Mouse (Mus musculus) CD4-positive, CD25-positive, alpha-beta regulatory T cell, adult 4 months (primary cell): ENCODE measurements around the gene Eif3a. TPM values are rescaled to one million over a fixed set of nuclear protein-coding genes. Genes with fewer than 3 reads are reported as not detected.

Experiments
- ATAC-seq: one replicate; pipeline ENCODE4 v1.8.0; 2017
- polyA plus RNA-seq, 2 experiments: library from polyadenylated mRNA; unstranded; fragments of 100-300 nt; shearing (Covaris generic); gene quantifications; one replicate each; pipeline ENCODE4 v1.2.1; 2017

The Eif3a gene
- 100 to 1,000 TPM; 110 to 125 TPM for polyA plus RNA-seq

GRCm38 (mm10) chr19:60790551-60791161, at the start of gene Eif3a:
TSS of gene Eif3a (minus strand) at chr19:60790658.
- peak; percentile 86 for ATAC-seq

DNA sequence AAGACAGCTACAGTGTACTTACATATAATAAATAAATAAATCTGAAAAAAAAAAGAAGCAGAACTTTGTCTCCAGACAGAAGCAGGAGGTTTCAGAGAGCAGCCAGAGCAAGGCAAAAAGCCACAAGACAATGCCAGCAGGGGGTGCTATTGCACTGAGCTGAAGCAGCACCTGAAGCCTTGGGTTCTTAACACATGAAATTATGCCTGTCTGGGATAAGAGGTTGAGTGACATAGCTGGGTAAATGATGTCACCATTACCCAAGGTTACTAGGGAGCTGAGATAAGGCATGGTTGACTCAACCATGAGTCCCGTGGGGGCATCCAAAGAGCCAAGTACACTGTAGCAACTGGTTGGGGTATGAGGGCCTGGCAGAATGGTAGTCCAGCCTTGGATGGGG, 47.3 kb upstream of the Eif3a start:
- peak; percentile 93 for ATAC-seq

DNA sequence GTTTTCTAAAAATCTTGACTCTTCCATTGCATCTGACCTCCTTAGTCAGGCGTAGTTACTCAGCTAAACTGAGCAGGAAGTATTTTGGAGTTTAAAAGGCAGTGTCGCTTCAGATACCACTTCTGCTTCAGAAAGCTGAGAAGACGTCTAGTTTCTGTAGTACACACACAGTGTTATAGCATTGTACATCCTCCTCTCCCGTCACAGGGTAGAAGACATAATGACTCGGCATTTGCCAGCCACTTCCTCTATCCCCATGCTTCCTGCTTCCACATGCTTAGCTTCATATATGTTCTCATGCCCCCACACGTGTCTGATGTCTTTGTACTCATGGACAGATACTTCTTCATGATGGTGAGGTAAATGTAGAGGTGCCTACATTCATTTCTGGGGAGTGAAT, 28.2 kb upstream of the Eif3a start:
- ATAC-seq = no peak

- ATAC-seq = no peak
Measured at GRCm38 (mm10) chr19:60813133-60813532, 22.7 kb upstream of the Eif3a start.

GRCm38 (mm10) chr19:60812036-60812389, 21.6 kb upstream of the Eif3a start:
- ATAC-seq = peak; percentile 9

DNA sequence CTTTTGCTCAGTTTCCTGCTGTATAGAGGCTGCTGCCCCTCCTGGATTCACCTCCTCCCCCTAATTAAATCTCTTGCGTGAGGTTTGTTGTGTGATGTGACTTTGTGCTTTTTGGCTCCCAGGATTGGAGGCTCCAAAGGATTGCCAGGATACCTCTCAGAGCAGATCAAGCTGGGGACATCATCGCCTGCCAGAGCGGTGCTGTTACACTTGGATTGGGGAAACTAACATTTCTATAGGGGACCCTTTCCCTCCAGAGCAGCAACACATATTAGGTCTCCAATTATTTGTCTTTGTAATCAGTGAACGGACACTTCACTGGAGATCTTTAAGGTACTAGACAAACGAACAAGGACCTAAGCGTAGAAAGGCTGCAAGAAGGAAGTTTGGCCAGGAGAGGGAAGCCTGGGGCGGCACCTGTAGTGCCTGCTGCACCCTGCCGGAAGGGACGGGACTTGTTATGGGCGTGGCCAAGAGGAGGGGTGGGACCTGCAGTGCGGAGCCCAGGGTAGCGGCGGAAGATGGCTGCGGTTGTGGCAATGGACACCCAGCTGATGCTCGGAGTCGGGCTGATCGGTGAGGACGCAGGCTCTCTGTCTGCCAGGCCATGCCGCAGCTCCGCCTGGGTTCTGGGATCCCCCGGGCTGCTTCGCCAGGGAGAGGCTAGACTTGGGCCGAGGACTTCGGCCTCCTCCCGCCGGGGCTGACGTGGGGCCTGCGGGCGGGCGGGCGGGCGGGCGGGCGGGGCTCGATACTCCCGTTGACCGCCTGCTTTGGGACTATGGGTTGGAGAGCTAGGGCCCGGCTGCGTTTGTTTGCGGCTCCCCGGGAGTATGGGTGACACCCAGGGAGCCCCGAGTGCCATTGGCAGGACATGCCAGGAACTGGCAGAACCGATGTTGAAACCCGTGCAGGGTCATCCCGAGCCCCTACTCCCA, 20.9 kb upstream of the Eif3a start, which contains the start of gene Fam45a:
TSS of gene Fam45a (plus strand) at position 488 of the 938 bp plus-strand sequence.
- peak; percentile 100 for ATAC-seq

DNA sequence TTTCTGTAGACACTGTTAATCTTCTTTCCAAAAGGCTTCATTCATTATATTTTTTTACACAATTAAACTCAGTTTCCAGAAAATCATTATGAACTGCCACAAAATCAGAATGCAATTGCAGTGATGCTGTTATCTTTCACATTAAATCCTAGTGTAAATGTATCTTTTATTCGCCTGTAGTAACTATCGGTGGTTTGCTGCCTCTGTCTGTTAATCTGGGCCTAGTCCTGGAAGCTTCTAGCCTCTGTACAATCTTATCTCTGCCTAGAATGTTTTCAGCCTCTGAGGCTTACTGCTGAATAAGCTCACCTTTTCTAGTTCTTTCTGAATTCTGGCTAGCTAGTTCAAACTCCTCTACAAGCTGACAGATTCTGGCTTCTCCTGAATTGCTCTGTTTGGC, 19.5 kb upstream of the Eif3a start:
- no peak for ATAC-seq

- ATAC-seq = no peak
Measured at GRCm38 (mm10) chr19:60804903-60805302, 14.4 kb upstream of the Eif3a start.

- ATAC-seq = no peak
Measured at GRCm38 (mm10) chr19:60799867-60800569, 9.6 kb upstream of the Eif3a start.

DNA sequence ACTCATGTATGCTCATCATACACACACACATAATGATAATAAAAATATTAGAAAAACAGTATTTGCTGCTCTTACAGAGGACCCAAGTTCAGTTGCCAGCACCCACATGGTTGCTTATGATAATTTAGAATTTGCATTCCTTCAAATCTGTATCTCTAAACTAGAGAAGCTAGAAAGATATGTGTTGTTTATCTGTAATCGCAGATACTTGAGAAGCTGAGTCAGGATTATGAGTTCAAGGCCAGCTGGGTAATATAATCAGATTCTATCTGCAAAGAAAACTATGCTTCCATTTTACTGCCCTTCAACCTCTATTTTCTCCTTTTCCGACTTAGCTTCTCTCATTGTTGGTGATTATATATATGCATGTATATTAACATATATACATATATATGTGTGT, 7.0 kb upstream of the Eif3a start:
- ATAC-seq = no peak

- ATAC-seq = no peak
Measured at GRCm38 (mm10) chr19:60795244-60795643, 4.8 kb upstream of the Eif3a start.

- ATAC-seq = no peak
Measured at GRCm38 (mm10) chr19:60793170-60793707, 2.8 kb upstream of the Eif3a start.

- no peak for ATAC-seq
Measured at GRCm38 (mm10) chr19:60791164-60791563, 706 bp upstream of the Eif3a start.

DNA sequence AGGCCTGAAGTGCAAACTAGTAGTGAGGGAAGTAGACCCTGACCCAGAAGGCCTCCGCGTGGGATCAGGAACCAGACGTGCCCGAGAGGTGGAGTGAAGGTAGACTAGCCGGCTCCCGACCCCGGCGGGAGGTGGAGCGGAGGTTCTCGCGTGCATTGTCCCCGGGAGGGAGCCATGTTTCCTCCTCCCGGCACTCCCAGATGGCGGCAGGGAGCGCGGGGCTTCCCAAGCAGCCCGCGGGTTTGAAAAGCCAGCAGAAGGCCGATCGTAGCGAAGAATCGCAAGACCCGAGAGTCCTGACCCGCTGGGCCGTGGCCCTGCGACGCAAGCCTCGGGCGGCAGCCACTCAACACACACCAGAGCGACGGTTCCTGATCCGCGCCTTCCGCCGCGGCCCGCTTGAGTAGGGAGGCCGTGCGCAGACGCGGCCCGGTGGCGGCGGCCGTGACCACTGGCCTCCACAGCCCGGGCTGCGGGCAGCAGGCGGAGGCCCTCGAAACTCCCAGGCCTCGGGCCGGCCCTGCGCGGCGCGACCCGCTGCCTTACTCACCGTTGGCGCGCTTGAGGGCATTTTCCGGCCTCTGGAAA, 445 bp downstream of the Eif3a start:
- ATAC-seq = peak; percentile 47

DNA sequence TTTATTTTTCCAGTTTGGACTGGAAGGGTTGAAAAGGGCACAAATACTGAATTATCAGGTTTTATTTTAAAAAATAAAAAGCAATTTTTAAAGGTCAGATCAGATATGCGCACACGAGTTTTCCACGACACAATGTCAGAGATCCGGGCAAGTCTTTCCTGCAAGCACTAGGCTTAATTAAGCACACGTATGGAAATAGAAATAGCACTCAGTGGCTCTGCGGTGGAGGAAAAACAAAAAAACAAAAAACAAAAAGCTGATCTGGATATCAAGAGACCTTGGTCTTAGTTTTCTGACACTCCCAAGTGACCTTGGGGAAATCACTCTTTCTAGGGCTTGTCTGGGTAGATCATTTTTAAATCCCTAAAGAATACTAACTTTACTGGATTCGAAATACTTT, 1.0 kb downstream of the Eif3a start:
- ATAC-seq = no peak

- ATAC-seq = no peak
Measured at GRCm38 (mm10) chr19:60788214-60788960, 2.1 kb downstream of the Eif3a start.

- no peak for ATAC-seq
Measured at GRCm38 (mm10) chr19:60787465-60788150, 2.9 kb downstream of the Eif3a start.

- no peak for ATAC-seq
Measured at GRCm38 (mm10) chr19:60784712-60785111, 5.7 kb downstream of the Eif3a start.

- ATAC-seq = no peak
Measured at GRCm38 (mm10) chr19:60782034-60782433, 8.4 kb downstream of the Eif3a start.

- ATAC-seq = no peak
Measured at GRCm38 (mm10) chr19:60773366-60773765, 17.1 kb downstream of the Eif3a start.
